Mouse (Mus musculus): ENCODE data around the gene Zfp639.
A peak's percentile ranks its signal among the peaks of the same experiment; 100 is the strongest.

Zfp639 gene

DNA sequence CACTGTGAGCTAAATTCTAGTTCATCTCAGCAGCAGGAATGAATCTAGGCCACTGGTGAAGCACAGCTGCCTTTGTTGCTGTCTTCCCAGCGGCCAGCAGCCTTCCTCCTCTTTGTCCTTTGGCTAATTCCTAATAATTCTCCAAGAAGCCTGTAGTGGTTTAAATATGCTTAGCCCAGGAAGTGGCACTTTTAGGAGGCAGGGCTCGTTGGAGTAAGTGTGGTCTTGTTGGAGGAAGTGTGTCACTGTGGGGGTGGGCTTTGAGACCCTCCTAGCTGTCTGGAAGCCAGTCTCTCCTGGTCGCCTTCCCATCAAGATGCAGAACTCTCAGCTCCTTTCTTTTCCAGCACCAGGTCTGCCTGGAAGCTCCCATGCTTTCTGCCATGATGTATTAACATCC, 4.2 kb upstream of the Zfp639 start:
- no peak for DNase-seq (ENCODE audit: low read depth, low spot score)

DNA sequence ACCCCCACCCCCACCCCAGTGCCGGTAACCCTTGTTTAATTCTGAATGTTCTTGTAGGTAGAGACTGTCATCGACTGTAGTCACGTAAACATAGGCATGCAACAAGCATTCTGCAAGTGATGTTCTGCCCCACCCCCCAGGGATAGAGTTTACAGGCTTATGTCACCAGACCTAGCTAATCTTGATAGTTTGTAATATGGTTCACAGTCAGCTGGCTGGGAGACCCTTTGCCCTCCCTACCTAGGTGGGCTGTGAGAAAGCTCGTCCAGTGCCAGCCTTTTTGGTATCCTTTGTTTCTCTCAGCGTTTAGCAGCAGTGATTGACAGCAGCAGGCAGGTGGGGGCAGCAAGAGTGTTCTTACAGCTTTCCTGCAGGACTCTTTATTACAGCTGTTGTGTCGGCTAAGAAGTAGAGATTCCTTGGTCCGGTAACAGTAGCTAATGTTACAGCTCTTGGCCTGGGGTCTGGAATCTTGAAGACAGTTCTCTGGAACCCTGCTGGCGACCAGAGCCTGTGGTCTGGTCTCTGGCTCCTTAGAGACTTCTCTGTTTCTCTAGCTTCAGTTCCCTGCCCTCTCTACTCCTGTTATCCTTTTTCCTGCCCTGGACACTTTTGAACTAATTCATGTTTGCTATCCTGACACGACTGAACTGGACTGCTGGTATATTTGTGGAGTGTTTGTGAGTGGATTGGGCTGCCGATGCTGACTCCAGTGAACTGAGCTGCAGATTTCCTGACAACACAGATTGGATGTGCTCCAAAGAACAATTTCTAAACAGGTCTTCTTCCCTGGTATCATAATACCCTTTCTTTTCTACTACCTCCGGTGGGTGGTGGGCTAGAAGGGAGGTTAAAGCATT, 3.5 kb upstream of the Zfp639 start:
- DNase-seq (ENCODE audit: low read depth, low spot score) = no peak

GRCm38 (mm10) chr3:32508666-32509324, 1.3 kb upstream of the Zfp639 start:
- DNase-seq (ENCODE audit: low read depth, low spot score) = peak; percentile 91

- DNase-seq (ENCODE audit: low read depth, low spot score) = peak; percentile 99
These were observed 524 bp downstream of the Zfp639 start for GRCm38 (mm10) chr3:32510375-32511190.

GRCm38 (mm10) chr3:32511191-32511550, 1.1 kb downstream of the Zfp639 start:
- peak; percentile 76 for DNase-seq (ENCODE audit: low read depth, low spot score)

DNA sequence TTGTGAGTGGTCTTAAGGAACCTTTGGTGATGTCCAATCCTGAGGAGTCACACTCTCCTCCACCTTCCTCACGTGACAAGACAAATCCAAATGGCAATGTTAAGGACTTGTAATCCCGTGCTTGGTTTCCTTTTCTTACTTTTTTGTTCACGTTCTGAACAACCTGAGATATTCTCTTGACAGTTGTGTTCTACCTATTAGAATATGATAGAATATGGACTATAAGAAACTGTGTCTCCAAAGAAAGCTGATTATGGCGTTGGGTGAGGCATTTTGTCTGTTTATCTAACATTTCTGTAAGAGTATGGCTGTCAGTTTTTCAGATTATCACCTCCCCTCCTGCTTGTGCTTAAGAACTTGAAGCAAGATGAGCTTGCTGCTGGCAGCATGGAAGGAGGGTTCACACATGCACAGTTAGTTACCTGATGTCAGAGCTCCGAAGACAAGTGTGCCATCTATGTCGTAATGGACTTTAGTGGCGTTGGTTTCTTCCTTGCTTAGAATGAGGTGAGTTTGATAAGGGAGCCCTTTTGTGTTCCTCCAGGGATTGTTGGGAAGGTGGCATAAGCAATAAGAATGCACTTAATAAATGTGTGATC, 2.7 kb downstream of the Zfp639 start:
- no peak for DNase-seq (ENCODE audit: low read depth, low spot score)

GRCm38 (mm10) chr3:32513528-32513927, 3.5 kb downstream of the Zfp639 start:
- no peak for DNase-seq (ENCODE audit: low read depth, low spot score)

DNA sequence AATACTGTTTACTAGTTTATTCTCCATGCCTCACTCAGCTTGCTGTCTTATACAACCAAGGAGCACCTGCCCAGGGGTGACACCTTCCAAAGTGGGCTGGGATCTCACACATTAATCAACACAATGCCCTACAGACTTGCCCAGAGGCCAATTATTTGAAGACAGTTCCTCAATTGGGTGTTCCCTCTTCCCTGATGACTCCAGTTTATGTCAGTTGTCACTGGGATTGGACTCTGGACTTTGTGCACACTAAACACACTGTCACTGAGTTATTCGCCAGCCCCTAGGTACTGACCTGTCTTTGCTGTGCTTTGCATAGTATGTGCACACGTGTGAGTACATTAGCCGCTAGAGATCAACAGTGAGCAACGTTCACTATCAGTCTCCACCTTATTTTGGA, 17.1 kb downstream of the Zfp639 start:
- DNase-seq (ENCODE audit: low read depth, low spot score) = no peak

DNA sequence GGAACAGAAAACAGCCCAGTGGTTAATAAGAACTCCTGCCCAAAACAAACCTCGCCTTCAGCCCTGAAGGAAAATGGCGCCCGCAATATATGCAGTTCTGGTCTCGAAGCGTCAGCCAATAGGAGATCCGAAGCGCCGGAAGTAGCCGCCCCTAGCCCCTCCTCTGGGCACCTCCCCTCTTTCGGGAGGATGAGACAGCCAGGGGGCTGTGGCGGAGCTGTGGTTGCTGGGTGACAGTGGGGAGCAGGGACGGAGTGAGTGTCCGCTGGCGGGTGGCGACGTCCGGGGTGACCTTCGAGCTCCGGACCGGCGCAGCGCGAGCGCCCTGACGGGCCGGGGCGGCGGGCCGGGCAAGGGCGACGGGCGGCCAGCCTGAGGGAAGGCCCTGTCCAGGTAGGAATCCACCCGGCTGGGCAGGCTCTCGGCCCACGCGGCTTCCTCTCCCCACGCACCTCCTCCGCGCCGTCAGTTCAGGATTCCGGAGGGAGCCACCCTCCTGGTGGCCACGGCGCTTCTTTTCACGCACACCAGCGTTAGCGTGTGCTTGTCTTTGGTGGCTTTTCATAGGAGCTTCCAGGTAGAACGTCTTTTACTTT, 19.3 kb downstream of the Zfp639 start, which contains the start of gene Mfn1:
Gene Mfn1, plus strand, starts transcription at position 163 of the 596 bp plus-strand sequence.
- peak; percentile 96 for DNase-seq (ENCODE audit: low read depth, low spot score)

GRCm38 (mm10) chr3:32530041-32530440, 20.0 kb downstream of the Zfp639 start:
- no peak for DNase-seq (ENCODE audit: low read depth, low spot score)

DNA sequence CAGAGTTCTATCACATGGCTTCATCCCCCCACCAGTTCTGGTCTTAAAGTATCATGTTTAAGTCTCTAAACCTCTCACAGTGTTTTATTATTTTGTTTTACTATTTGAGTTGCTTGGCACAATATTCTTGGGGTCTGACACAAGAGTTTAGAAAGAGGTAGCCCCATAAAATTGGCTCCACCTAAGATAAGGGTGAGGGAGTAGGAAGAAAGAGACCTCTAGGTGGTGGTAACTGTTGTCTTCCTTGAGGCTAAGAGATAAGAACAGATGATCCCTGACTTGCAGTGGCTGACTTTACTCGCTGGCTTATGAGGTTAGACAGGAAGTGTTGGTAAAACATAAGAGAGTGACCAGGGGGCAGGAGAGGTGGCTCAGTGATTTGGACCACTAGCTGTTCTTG, 25.6 kb downstream of the Zfp639 start:
- DNase-seq (ENCODE audit: low read depth, low spot score) = no peak

- DNase-seq (ENCODE audit: low read depth, low spot score) = no peak
These were observed 27.5 kb downstream of the Zfp639 start for GRCm38 (mm10) chr3:32537556-32537955.

DNA sequence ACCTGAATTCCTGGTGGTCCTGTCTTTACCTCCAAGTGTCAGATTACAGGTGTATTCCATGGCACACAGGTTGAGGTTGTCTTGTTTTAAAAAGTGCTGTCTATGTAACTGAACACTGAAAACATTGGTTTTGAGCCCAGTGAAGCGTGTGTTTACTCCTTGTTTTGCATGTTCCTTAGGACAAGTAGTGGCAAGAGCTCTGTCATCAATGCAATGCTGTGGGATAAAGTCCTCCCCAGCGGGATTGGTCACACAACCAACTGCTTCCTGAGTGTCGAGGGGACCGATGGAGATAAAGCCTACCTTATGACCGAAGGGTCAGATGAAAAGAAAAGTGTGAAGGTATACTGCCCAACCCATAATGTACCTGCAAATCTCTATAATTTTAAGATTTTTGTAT, 28.0 kb downstream of the Zfp639 start:
- no peak for DNase-seq (ENCODE audit: low read depth, low spot score)

- peak; percentile 55 for DNase-seq (ENCODE audit: low read depth, low spot score)
These were observed 43.0 kb downstream of the Zfp639 start for GRCm38 (mm10) chr3:32553061-32553460.

GRCm38 (mm10) chr3:32563401-32563800, 53.3 kb downstream of the Zfp639 start:
- DNase-seq (ENCODE audit: low read depth, low spot score) = no peak

Data from A20 (cell line).